Mouse (Mus musculus): ENCODE measurements around the gene Auts2. TPM values are rescaled to one million over a fixed set of nuclear protein-coding genes. Genes with fewer than 3 reads are reported as not detected.

Gene Auts2
- polyA plus RNA-seq, 1 experiment, result 0.55 TPM

GRCm38 (mm10) chr5:131865200-131865599, 677.9 kb downstream of the Auts2 start:
- TF ChIP-seq CTCF (IDR thresholded peaks at IDR 0.05; ENCODE audit: low read depth, low read length), result no peak
- TF ChIP-seq POLR2A (IDR thresholded peaks at IDR 0.05; ENCODE audit: borderline replicate concordance, low read depth, low read length), result no peak
- Histone ChIP-seq H3K4me1 (ENCODE audit: control insufficient read depth, insufficient read depth, low read length) (no peaks in the 10 kb centered on the region), H3K27ac (ENCODE audit: insufficient read depth, low read depth, low read length) (no peak overlapping the region), H3K4me3 (ENCODE audit: insufficient read depth, low read length) (no peak overlapping the region)

- Histone ChIP-seq H3K27ac (ENCODE audit: insufficient read depth, low read depth, low read length) (no peak overlapping the region), H3K4me1 (ENCODE audit: control insufficient read depth, insufficient read depth, low read length) (no peaks in the 10 kb centered on the region), H3K4me3 (ENCODE audit: insufficient read depth, low read length) (no peak overlapping the region)
- TF ChIP-seq POLR2A (IDR thresholded peaks at IDR 0.05; ENCODE audit: borderline replicate concordance, low read depth, low read length) (no peak), CTCF (IDR thresholded peaks at IDR 0.05; ENCODE audit: low read depth, low read length) (no peak)
These were observed 685.2 kb downstream of the Auts2 start for GRCm38 (mm10) chr5:131857976-131858375.

GRCm38 (mm10) chr5:131855358-131855757, 687.8 kb downstream of the Auts2 start:
- no peak overlapping the region for H3K27ac ChIP-seq (ENCODE audit: insufficient read depth, low read depth, low read length)
- TF ChIP-seq POLR2A (IDR thresholded peaks at IDR 0.05; ENCODE audit: borderline replicate concordance, low read depth, low read length) (no peak), CTCF (IDR thresholded peaks at IDR 0.05; ENCODE audit: low read depth, low read length) (no peak)

GRCm38 (mm10) chr5:131851597-131852453, 691.3 kb downstream of the Auts2 start:
- TF ChIP-seq CTCF (IDR thresholded peaks at IDR 0.05; ENCODE audit: low read depth, low read length), result no peak
- TF ChIP-seq POLR2A (IDR thresholded peaks at IDR 0.05; ENCODE audit: borderline replicate concordance, low read depth, low read length), result no peak

More at GRCm38 (mm10) chr5:131855358-131855757, 687.8 kb downstream of the Auts2 start:
- H3K4me3 ChIP-seq (ENCODE audit: insufficient read depth, low read length), result no peak overlapping the region
- H3K4me1 ChIP-seq (ENCODE audit: control insufficient read depth, insufficient read depth, low read length), result no peaks in the 10 kb centered on the region

GRCm38 (mm10) chr5:131850632-131851335, 692.4 kb downstream of the Auts2 start:
- no peak overlapping the region for H3K27ac ChIP-seq (ENCODE audit: insufficient read depth, low read depth, low read length)
- no peak overlapping the region for H3K4me3 ChIP-seq (ENCODE audit: insufficient read depth, low read length)
- H3K4me1 ChIP-seq (ENCODE audit: control insufficient read depth, insufficient read depth, low read length), result no peaks in the 10 kb centered on the region
- no peak for TF ChIP-seq POLR2A (IDR thresholded peaks at IDR 0.05; ENCODE audit: borderline replicate concordance, low read depth, low read length)
- TF ChIP-seq CTCF (IDR thresholded peaks at IDR 0.05; ENCODE audit: low read depth, low read length), result no peak

More at GRCm38 (mm10) chr5:131851597-131852453, 691.3 kb downstream of the Auts2 start:
- H3K27ac ChIP-seq (ENCODE audit: insufficient read depth, low read depth, low read length), result no peak overlapping the region
- no peak overlapping the region for H3K4me3 ChIP-seq (ENCODE audit: insufficient read depth, low read length)
- H3K4me1 ChIP-seq (ENCODE audit: control insufficient read depth, insufficient read depth, low read length), result no peaks in the 10 kb centered on the region

- TF ChIP-seq CTCF (IDR thresholded peaks at IDR 0.05; ENCODE audit: low read depth, low read length) (no peak), POLR2A (IDR thresholded peaks at IDR 0.05; ENCODE audit: borderline replicate concordance, low read depth, low read length) (no peak)
- H3K27ac ChIP-seq (ENCODE audit: insufficient read depth, low read depth, low read length), result no peak overlapping the region
- H3K4me1 ChIP-seq (ENCODE audit: control insufficient read depth, insufficient read depth, low read length), result no peaks in the 10 kb centered on the region
- no peak overlapping the region for H3K4me3 ChIP-seq (ENCODE audit: insufficient read depth, low read length)
These were observed 693.5 kb downstream of the Auts2 start for GRCm38 (mm10) chr5:131849644-131850043.

GRCm38 (mm10) chr5:131844519-131844800, 698.7 kb downstream of the Auts2 start:
- H3K4me1 ChIP-seq (ENCODE audit: control insufficient read depth, insufficient read depth, low read length), result no peaks in the 10 kb centered on the region
- no peak overlapping the region for H3K27ac ChIP-seq (ENCODE audit: insufficient read depth, low read depth, low read length)
- H3K4me3 ChIP-seq (ENCODE audit: insufficient read depth, low read length), result no peak overlapping the region
- TF ChIP-seq POLR2A (IDR thresholded peaks at IDR 0.05; ENCODE audit: borderline replicate concordance, low read depth, low read length) (no peak), CTCF (IDR thresholded peaks at IDR 0.05; ENCODE audit: low read depth, low read length) (no peak)

- no peak overlapping the region for H3K4me3 ChIP-seq (ENCODE audit: insufficient read depth, low read length)
- no peak for TF ChIP-seq CTCF (IDR thresholded peaks at IDR 0.05; ENCODE audit: low read depth, low read length)
- TF ChIP-seq POLR2A (IDR thresholded peaks at IDR 0.05; ENCODE audit: borderline replicate concordance, low read depth, low read length), result no peak
- H3K4me1 ChIP-seq (ENCODE audit: control insufficient read depth, insufficient read depth, low read length), result peaks cover 2% of the 10 kb centered on the region; the same call in 1 of the 2 replicates
- H3K27ac ChIP-seq (ENCODE audit: insufficient read depth, low read depth, low read length), result no peak overlapping the region
These were observed 699.2 kb downstream of the Auts2 start for GRCm38 (mm10) chr5:131843766-131844518.

- Histone ChIP-seq H3K4me3 (ENCODE audit: insufficient read depth, low read length) (no peak overlapping the region), H3K27ac (ENCODE audit: insufficient read depth, low read depth, low read length) (no peak overlapping the region), H3K4me1 (ENCODE audit: control insufficient read depth, insufficient read depth, low read length) (peaks cover 5% of the 10 kb centered on the region)
- TF ChIP-seq POLR2A (IDR thresholded peaks at IDR 0.05; ENCODE audit: borderline replicate concordance, low read depth, low read length) (no peak), CTCF (IDR thresholded peaks at IDR 0.05; ENCODE audit: low read depth, low read length) (no peak)
These were observed 703.4 kb downstream of the Auts2 start for GRCm38 (mm10) chr5:131839657-131840315.

All from bone marrow macrophage, adult 2 months (primary cell).